Mouse (Mus musculus) heart, embryonic 10.5 days (tissue): Measurements from ENCODE around the gene Cpt1b. TPM values are rescaled to one million over a fixed set of nuclear protein-coding genes. Genes with fewer than 3 reads are reported as not detected.

ENCODE experiments used
- DNase-seq: peaks from one replicate; pipeline ENCODE4 v3.0.0-alpha.2; 2017; ENCODE audit warnings: low spot score
- H3K27ac ChIP-seq: fragments of 300-500 bp; sonication (generic); 2 replicates; pipeline ENCODE4 v1.5.1; 2016; ENCODE audit warnings: mild to moderate bottlenecking
- H3K27me3 ChIP-seq: fragments of 300-500 bp; sonication (generic); 2 replicates; pipeline ENCODE4 v1.6.1; 2016; ENCODE audit warnings: mild to moderate bottlenecking; ENCODE audit not compliant: poor library complexity, insufficient read depth, severe bottlenecking
- H3K36me3 ChIP-seq: fragments of 300-500 bp; sonication (generic); 2 replicates; pipeline ENCODE4 v1.6.1; 2016; ENCODE audit warnings: mild to moderate bottlenecking, moderate library complexity
- H3K4me1 ChIP-seq: fragments of 300-500 bp; sonication (generic); 2 replicates; pipeline ENCODE4 v1.6.1; 2016; ENCODE audit warnings: mild to moderate bottlenecking
- H3K4me3 ChIP-seq: fragments of 300-500 bp; sonication (generic); 2 replicates; pipeline ENCODE4 v1.5.1; 2016; ENCODE audit warnings: mild to moderate bottlenecking, moderate library complexity
- H3K9me3 ChIP-seq: fragments of 300-500 bp; sonication (generic); 2 replicates; pipeline ENCODE4 v1.6.1; 2016; ENCODE audit warnings: mild to moderate bottlenecking, moderate library complexity
- WGBS: fragments of 180-500 bp; shearing (Covaris S2); methylation state at CpG from one replicate; pipeline ENCODE4 v1.1.7; 2016; 5-methylcytosine and 5-hydroxymethylcytosine counted together
- polyA plus RNA-seq: library from polyadenylated mRNA; unstranded; fragments of >200 nt; fragmentation: Nextera tagmentation; extraction: Ambion mirVana; gene quantifications from 2 replicates; pipeline ENCODE4 v1.2.1, GENCODE M21; 2016

The Cpt1b gene
- polyA plus RNA-seq, 1 experiment from 2014 or later, result 73.9 TPM

- Histone ChIP-seq H3K4me1 (peaks cover 46% of the 10 kb centered on the region), H3K9me3 (no peaks in the 10 kb centered on the region), H3K27me3 (peaks cover 36% of the 10 kb centered on the region), H3K27ac (peak overlapping the region; percentile 94), H3K36me3 (peaks cover 35% of the 10 kb centered on the region), H3K4me3 (peak overlapping the region; percentile 76)
- 52% methylated on average over 9 of the region's 9 CpGs for WGBS
- no peak for DNase-seq
Measured at GRCm38 (mm10) chr15:89374340-89374739, 51.3 kb downstream of the Cpt1b start.

- Histone ChIP-seq H3K27ac (peak within 1 kb of the TSS; percentile 94), H3K4me3 (peak within 1 kb of the TSS; percentile 76), H3K9me3 (no peaks in the 10 kb centered on the region), H3K36me3 (peaks cover 40% of the 10 kb centered on the region), H3K27me3 (peaks cover 31% of the 10 kb centered on the region), H3K4me1 (peaks cover 41% of the 10 kb centered on the region)
- WGBS, result under 1% methylated on average over 42 of the region's 42 CpGs
- DNase-seq, result peak; percentile 97
Measured at GRCm38 (mm10) chr15:89373762-89374248, 51.9 kb downstream of the Cpt1b start, which contains the start of gene Sco2. Gene Sco2 (minus strand): TSS chr15:89373846.

GRCm38 (mm10) chr15:89373027-89373761, 52.5 kb downstream of the Cpt1b start:
- 2% methylated on average over 35 of the region's 35 CpGs for WGBS
- Histone ChIP-seq H3K27me3 (peaks cover 25% of the 10 kb centered on the region), H3K4me3 (peak overlapping the region; percentile 76), H3K9me3 (no peaks in the 10 kb centered on the region), H3K36me3 (peaks cover 46% of the 10 kb centered on the region), H3K27ac (peak overlapping the region; percentile 94), H3K4me1 (peaks cover 35% of the 10 kb centered on the region)
- peak; percentile 92 for DNase-seq

GRCm38 (mm10) chr15:89372536-89372935, 53.1 kb downstream of the Cpt1b start:
- DNase-seq, result no peak
- 84% methylated on average over 7 of the region's 7 CpGs for WGBS
- H3K27ac ChIP-seq, result peak overlapping the region; percentile 94; the same call in 1 of the 2 replicates
- peaks cover 53% of the 10 kb centered on the region for H3K36me3 ChIP-seq
- no peaks in the 10 kb centered on the region for H3K9me3 ChIP-seq
- peak overlapping the region; percentile 76 for H3K4me3 ChIP-seq
- peaks cover 33% of the 10 kb centered on the region for H3K4me1 ChIP-seq
- peaks cover 18% of the 10 kb centered on the region for H3K27me3 ChIP-seq

GRCm38 (mm10) chr15:89372068-89372467, 53.6 kb downstream of the Cpt1b start:
- Histone ChIP-seq H3K4me1 (peaks cover 28% of the 10 kb centered on the region), H3K9me3 (no peaks in the 10 kb centered on the region), H3K4me3 (peak overlapping the region; percentile 76), H3K36me3 (peaks cover 57% of the 10 kb centered on the region), H3K27me3 (peaks cover 13% of the 10 kb centered on the region), H3K27ac (peak overlapping the region; percentile 22; the same call in 1 of the 2 replicates)
- no peak for DNase-seq
- 89% methylated on average over 13 of the region's 13 CpGs for WGBS

Other genes with a start within 250 kb of the Cpt1b start
- 106 and 117 TPM in 2 replicates for gene Plxnb2, start 245.1 kb downstream of the Cpt1b start, polyA plus RNA-seq
- 23.1 and 23.5 TPM in 2 replicates for gene Dennd6b, start 229.4 kb downstream of the Cpt1b start, polyA plus RNA-seq
- gene Ppp6r2, start 214.3 kb downstream of the Cpt1b start, polyA plus RNA-seq, result 12.4 and 23.5 TPM in 2 replicates
- 53.3 and 57.2 TPM in 2 replicates for gene Sbf1, start 110.6 kb downstream of the Cpt1b start, polyA plus RNA-seq
- gene Adm2, start 103.1 kb downstream of the Cpt1b start, polyA plus RNA-seq, result 0.39 and 0.65 TPM in 2 replicates
- not detected in 2 replicates for gene Miox, start 91.5 kb downstream of the Cpt1b start, polyA plus RNA-seq
- 51.5 and 55.2 TPM in 2 replicates for gene Lmf2, start 70.2 kb downstream of the Cpt1b start, polyA plus RNA-seq
- gene Ncaph2, start 70.1 kb downstream of the Cpt1b start, polyA plus RNA-seq, result 137 and 150 TPM in 2 replicates
- 8.1 TPM in 2 replicates for gene Sco2, start 52.0 kb downstream of the Cpt1b start, polyA plus RNA-seq
- gene Tymp, start 48.8 kb downstream of the Cpt1b start, polyA plus RNA-seq, result 1.3 and 1.4 TPM in 2 replicates
- gene Odf3b, start 46.6 kb downstream of the Cpt1b start, polyA plus RNA-seq, result 0.31 and 0.38 TPM in 2 replicates
- gene Klhdc7b, start 40.9 kb downstream of the Cpt1b start, polyA plus RNA-seq, result 0.06 TPM in 1 of 2 replicates, not detected in the other
- not detected in 2 replicates for gene Syce3, start 15.4 kb downstream of the Cpt1b start, polyA plus RNA-seq
- 2.7 and 3.4 TPM in 2 replicates for gene C730034F03Rik, start 3.7 kb upstream of the Cpt1b start, polyA plus RNA-seq
- gene Gm44502, start 3.8 kb upstream of the Cpt1b start, polyA plus RNA-seq, result 0.38 and 0.58 TPM in 2 replicates
- gene Chkb, start 4.0 kb upstream of the Cpt1b start, polyA plus RNA-seq, result 64.7 and 64.8 TPM in 2 replicates
- gene Mapk8ip2, start 28.1 kb upstream of the Cpt1b start, polyA plus RNA-seq, result 0.44 and 0.99 TPM in 2 replicates
- gene Arsa, start 51.6 kb upstream of the Cpt1b start, polyA plus RNA-seq, result 14.2 and 14.3 TPM in 2 replicates
- 2.1 and 2.6 TPM in 2 replicates for gene Shank3, start 73.8 kb upstream of the Cpt1b start, polyA plus RNA-seq
- gene Acr, start 142.5 kb upstream of the Cpt1b start, polyA plus RNA-seq, result 0.16 and 0.17 TPM in 2 replicates
- gene Rabl2, start 166.1 kb upstream of the Cpt1b start, polyA plus RNA-seq, result 23.2 and 35.1 TPM in 2 replicates